Mouse (Mus musculus): Measurements from ENCODE around the gene Acvrl1. TPM values are rescaled to one million over a fixed set of nuclear protein-coding genes. Genes with fewer than 3 reads are reported as not detected.

The Acvrl1 gene
- polyA plus RNA-seq, 1 experiment, result 35.5 TPM

DNA sequence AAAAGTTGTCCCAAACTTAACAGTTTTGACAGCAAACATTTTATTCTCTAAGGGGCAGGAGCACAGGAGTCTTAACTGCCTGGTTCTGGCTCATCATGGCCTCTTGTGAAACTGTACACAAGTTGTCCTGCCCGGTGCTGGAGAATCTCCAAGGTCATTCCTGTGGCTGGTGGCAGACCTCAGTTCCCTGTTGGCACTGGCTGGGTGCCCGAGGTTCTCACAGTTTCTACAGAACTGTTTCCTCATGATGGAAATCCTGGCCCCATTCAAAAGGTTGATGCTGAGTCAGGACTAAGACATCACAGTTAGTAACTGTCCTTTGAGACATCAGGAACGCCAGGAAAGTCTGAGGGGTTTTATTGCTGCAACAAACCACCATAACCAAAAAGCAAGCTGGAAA is 41.4 kb upstream of the Acvrl1 start:
- no peak overlapping the region for H3K27ac ChIP-seq (ENCODE audit: insufficient read depth, low read depth, low read length)
- H3K36me3 ChIP-seq (ENCODE audit: control insufficient read depth, insufficient read depth, low read length), result no peaks in the 10 kb centered on the region
- H3K4me1 ChIP-seq (ENCODE audit: control insufficient read depth, insufficient read depth, insufficient read length, low read length), result peaks cover 3% of the 10 kb centered on the region; the same call in 1 of the 2 replicates
- TF ChIP-seq CTCF (IDR thresholded peaks at IDR 0.05; ENCODE audit: extremely low read depth, insufficient read length, insufficient replicate concordance, low read depth, low read length) (no peak), POLR2A (IDR thresholded peaks at IDR 0.05; ENCODE audit: low read depth, low read length) (no peak)
- no peak overlapping the region for H3K4me3 ChIP-seq (ENCODE audit: low read depth, low read length)
- no peaks in the 10 kb centered on the region for H3K27me3 ChIP-seq (ENCODE audit: control insufficient read depth, insufficient read depth, low read length)
- 13% methylated on average over 3 of the region's 3 CpGs for WGBS

DNA sequence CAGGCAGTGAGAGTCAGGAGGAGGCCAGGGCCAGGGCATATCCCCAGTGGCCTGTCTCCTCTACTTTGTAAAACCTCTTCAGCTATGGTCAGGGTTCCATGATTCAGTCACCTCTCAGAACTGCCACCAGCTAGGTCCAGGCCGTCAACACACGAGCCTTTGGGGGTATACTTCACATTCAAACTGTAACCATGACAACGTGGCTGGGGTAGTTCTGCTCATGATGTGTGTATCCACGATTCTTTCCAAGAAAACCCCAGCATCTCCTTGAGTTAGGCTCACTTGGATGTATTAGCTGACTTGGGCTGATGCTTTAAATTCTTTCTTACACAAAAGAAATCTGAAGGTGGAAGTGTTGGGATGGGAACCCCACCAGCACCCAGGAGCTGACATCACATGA is 40.0 kb upstream of the Acvrl1 start:
- Histone ChIP-seq H3K27ac (ENCODE audit: insufficient read depth, low read depth, low read length) (no peak overlapping the region), H3K36me3 (ENCODE audit: control insufficient read depth, insufficient read depth, low read length) (no peaks in the 10 kb centered on the region), H3K4me1 (ENCODE audit: control insufficient read depth, insufficient read depth, insufficient read length, low read length) (peaks cover 3% of the 10 kb centered on the region; the same call in 1 of the 2 replicates), H3K4me3 (ENCODE audit: low read depth, low read length) (no peak overlapping the region), H3K27me3 (ENCODE audit: control insufficient read depth, insufficient read depth, low read length) (no peaks in the 10 kb centered on the region)
- 73% methylated on average over 4 of the region's 4 CpGs for WGBS
- TF ChIP-seq CTCF (IDR thresholded peaks at IDR 0.05; ENCODE audit: extremely low read depth, insufficient read length, insufficient replicate concordance, low read depth, low read length) (no peak), POLR2A (IDR thresholded peaks at IDR 0.05; ENCODE audit: low read depth, low read length) (no peak)

DNA sequence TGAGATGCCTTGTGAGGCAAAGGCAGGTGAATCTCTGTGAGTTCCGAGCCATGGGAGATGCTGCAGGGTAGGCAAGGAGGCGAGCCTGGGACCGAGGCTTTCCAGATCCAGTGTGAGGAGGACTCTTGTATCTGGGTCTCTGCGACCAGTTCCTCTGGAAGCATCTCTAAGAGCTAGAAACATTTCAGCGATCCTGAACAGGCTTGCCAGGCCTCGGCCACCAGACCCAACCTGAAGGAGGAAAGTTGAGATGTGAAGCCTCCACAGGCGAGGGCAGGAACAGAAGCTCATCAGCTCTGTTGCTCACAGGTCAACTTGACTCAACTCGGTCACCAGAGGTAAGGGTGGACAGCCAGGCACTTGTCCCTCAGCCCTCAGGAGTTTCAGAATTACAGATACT is 36.8 kb upstream of the Acvrl1 start:
- Histone ChIP-seq H3K4me3 (ENCODE audit: low read depth, low read length) (no peak overlapping the region), H3K27ac (ENCODE audit: insufficient read depth, low read depth, low read length) (no peak overlapping the region), H3K27me3 (ENCODE audit: control insufficient read depth, insufficient read depth, low read length) (no peaks in the 10 kb centered on the region), H3K36me3 (ENCODE audit: control insufficient read depth, insufficient read depth, low read length) (no peaks in the 10 kb centered on the region), H3K4me1 (ENCODE audit: control insufficient read depth, insufficient read depth, insufficient read length, low read length) (no peaks in the 10 kb centered on the region; the same call in 1 of the 2 replicates)
- no peak for TF ChIP-seq POLR2A (IDR thresholded peaks at IDR 0.05; ENCODE audit: low read depth, low read length)
- no peak for TF ChIP-seq CTCF (IDR thresholded peaks at IDR 0.05; ENCODE audit: extremely low read depth, insufficient read length, insufficient replicate concordance, low read depth, low read length)
- 92% methylated on average over 8 of the region's 8 CpGs for WGBS

DNA sequence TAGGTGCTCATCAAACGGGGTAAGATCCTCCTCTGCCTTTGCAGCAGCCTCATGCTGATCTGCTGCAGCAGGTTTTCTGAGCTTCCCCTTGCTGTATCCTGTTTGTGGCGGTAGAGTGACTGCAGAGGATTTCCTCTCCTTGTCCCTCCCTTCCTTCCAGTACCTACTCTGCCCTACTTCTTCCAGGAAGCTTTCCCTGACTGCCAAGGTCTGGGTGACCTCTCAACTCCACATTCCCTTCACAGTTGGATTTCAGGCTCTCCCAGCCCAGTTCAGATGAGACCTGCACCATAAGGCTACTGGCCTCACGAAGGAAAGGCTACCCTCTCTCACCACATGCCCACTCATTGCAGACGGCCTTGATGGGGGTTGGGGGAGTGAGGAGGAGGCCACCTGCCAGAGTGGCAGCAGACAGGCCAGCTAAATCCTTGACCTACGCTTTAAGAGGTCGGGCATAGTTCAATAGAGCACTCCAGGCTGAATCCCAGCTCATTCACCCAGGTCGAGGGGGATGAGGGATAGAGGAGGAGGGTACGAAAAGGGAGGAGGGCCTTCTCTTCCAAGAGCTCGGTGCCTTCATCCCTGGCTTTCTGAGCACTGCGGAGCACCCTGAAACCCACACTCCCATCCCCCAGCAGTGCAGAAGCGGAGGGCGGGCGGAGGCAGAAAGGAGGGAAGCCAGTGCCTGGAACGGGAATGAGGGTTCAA is 36.0 kb upstream of the Acvrl1 start:
- Histone ChIP-seq H3K27me3 (ENCODE audit: control insufficient read depth, insufficient read depth, low read length) (no peaks in the 10 kb centered on the region), H3K4me3 (ENCODE audit: low read depth, low read length) (no peak overlapping the region), H3K27ac (ENCODE audit: insufficient read depth, low read depth, low read length) (0 out of 2 replicates have a peak overlapping the region, but pooled peaks have one; percentile 3), H3K36me3 (ENCODE audit: control insufficient read depth, insufficient read depth, low read length) (no peaks in the 10 kb centered on the region), H3K4me1 (ENCODE audit: control insufficient read depth, insufficient read depth, insufficient read length, low read length) (no peaks in the 10 kb centered on the region; the same call in 1 of the 2 replicates)
- TF ChIP-seq POLR2A (IDR thresholded peaks at IDR 0.05; ENCODE audit: low read depth, low read length) (no peak), CTCF (IDR thresholded peaks at IDR 0.05; ENCODE audit: extremely low read depth, insufficient read length, insufficient replicate concordance, low read depth, low read length) (no peak)
- WGBS, result 59% methylated on average over 14 of the region's 14 CpGs

DNA sequence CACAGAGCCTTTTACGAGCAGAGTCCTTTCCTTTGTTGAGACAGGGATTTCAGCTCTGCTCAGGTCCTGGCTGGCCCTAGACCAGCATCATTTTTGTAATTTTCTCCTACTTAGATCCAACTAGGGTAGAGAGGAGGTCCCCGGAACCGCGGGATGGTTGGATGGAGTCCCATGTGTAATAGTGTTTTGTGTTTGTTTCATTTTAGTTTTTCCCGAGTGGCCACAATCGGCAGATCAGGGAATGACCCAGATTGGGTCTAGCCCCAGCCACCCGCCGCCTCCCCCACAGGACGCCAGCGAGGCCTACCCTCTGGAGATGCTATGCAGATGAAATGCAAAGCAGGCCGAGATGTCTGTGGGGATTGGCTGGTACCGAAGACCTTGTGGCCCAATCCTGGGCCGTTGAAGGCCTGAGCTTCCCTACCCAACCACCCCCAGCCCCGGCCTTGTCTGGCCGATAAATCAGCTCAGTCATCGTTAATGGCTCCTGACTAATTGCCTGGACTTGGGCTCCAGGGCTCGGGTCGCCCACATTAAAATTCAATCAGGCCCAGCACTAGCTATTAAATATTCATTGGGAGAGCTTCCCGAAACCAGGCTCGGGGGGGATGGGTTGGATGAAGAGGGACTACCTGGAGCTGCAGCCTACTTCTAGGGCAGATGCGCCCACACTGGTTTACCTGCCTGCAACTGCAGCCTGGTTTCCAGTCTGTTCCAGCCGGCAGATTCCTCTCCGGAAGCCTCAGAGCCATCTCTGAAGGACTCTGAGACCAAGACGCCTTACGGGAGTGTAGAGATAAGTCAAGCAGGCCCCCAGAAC is 35.3 kb upstream of the Acvrl1 start:
- no peak for TF ChIP-seq CTCF (IDR thresholded peaks at IDR 0.05; ENCODE audit: extremely low read depth, insufficient read length, insufficient replicate concordance, low read depth, low read length)
- no peak for TF ChIP-seq POLR2A (IDR thresholded peaks at IDR 0.05; ENCODE audit: low read depth, low read length)
- WGBS, result 57% methylated on average over 25 of the region's 25 CpGs
- Histone ChIP-seq H3K27ac (ENCODE audit: insufficient read depth, low read depth, low read length) (0 out of 2 replicates have a peak overlapping the region, but pooled peaks have one; percentile 3), H3K4me3 (ENCODE audit: low read depth, low read length) (no peak overlapping the region), H3K27me3 (ENCODE audit: control insufficient read depth, insufficient read depth, low read length) (peaks cover 2% of the 10 kb centered on the region; the same call in 1 of the 2 replicates), H3K36me3 (ENCODE audit: control insufficient read depth, insufficient read depth, low read length) (no peaks in the 10 kb centered on the region), H3K4me1 (ENCODE audit: control insufficient read depth, insufficient read depth, insufficient read length, low read length) (no peaks in the 10 kb centered on the region; the same call in 1 of the 2 replicates)

DNA sequence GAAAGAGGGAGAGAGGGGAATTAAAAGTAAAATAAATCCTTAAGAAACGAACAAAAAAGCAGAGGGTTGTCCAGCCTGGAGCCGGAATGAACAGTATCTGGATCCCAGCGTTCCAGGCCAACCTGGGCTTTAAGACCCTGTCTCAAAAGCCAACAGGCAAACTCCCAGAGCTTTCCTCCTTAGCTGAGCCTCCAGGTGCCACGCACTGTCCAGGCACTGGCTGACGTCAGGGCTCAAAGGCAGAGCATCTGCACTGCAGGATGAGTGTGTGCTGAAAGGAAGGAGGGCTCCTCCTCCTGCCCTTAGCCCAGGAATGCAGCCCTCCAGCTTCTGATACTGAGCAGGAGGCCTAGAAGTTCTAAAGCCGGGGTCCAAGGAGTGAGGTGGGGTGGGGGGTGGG is 34.3 kb upstream of the Acvrl1 start:
- 79% methylated on average over 6 of the region's 6 CpGs for WGBS
- H3K4me1 ChIP-seq (ENCODE audit: control insufficient read depth, insufficient read depth, insufficient read length, low read length), result no peaks in the 10 kb centered on the region; the same call in 1 of the 2 replicates
- no peak for TF ChIP-seq POLR2A (IDR thresholded peaks at IDR 0.05; ENCODE audit: low read depth, low read length)
- no peak for TF ChIP-seq CTCF (IDR thresholded peaks at IDR 0.05; ENCODE audit: extremely low read depth, insufficient read length, insufficient replicate concordance, low read depth, low read length)
- H3K4me3 ChIP-seq (ENCODE audit: low read depth, low read length), result no peak overlapping the region
- H3K36me3 ChIP-seq (ENCODE audit: control insufficient read depth, insufficient read depth, low read length), result no peaks in the 10 kb centered on the region
- no peak overlapping the region for H3K27ac ChIP-seq (ENCODE audit: insufficient read depth, low read depth, low read length)
- peaks cover 8% of the 10 kb centered on the region; the same call in 1 of the 2 replicates for H3K27me3 ChIP-seq (ENCODE audit: control insufficient read depth, insufficient read depth, low read length)

DNA sequence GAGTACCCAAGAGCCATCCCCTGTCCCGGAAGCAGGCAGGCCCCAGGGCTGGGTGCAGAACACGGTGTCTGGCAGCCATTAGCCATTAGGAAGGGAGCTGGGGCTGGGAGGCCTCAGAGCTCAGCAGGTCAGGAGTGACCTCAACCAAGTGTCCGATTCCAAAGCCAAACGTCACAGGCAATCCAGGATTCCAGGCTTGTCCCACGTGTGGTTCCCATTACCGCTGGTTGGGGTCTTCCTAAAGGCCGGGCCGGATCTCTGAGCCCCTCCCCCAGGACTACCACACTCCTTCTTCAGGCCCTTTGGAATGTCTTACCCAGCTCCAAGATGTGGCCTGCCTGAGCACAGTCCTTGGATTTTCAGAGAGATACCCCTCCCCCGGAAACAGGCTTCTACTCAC is 33.3 kb upstream of the Acvrl1 start:
- no peak for TF ChIP-seq POLR2A (IDR thresholded peaks at IDR 0.05; ENCODE audit: low read depth, low read length)
- TF ChIP-seq CTCF (IDR thresholded peaks at IDR 0.05; ENCODE audit: extremely low read depth, insufficient read length, insufficient replicate concordance, low read depth, low read length), result no peak
- H3K27me3 ChIP-seq (ENCODE audit: control insufficient read depth, insufficient read depth, low read length), result peaks cover 8% of the 10 kb centered on the region; the same call in 1 of the 2 replicates
- H3K4me3 ChIP-seq (ENCODE audit: low read depth, low read length), result no peak overlapping the region
- H3K36me3 ChIP-seq (ENCODE audit: control insufficient read depth, insufficient read depth, low read length), result no peaks in the 10 kb centered on the region
- WGBS, result 84% methylated on average over 9 of the region's 9 CpGs
- H3K27ac ChIP-seq (ENCODE audit: insufficient read depth, low read depth, low read length), result no peak overlapping the region
- H3K4me1 ChIP-seq (ENCODE audit: control insufficient read depth, insufficient read depth, insufficient read length, low read length), result no peaks in the 10 kb centered on the region; the same call in 1 of the 2 replicates
